16 mouse cellular contexts compared by ENCODE assay signal in genomic region chr12:108635501-108635900, GRCm38 (mm10).
DNase-seq lines count a peak whose midpoint lies in the region; ATAC-seq and TF ChIP-seq lines count a peak whose summit lies in the region.
"Had no signal": no experiment of that assay in that cellular context is flagged by ENCODE, and none has a peak within 500 bp of the region (broad histone marks: within the 10 kb centered on the region; RNA-seq: fewer than 3 reads in every experiment).

No protein-coding gene starts in this region.

- no peak overlapping the region for H3K9ac ChIP-seq in intestine, postnatal 0 days (ENCODE audit: low read depth, low read length)
- no peak overlapping the region for H3K9ac ChIP-seq in intestine, embryonic 16.5 days (ENCODE audit: low read depth, low read length)
- H3K9ac ChIP-seq in liver, embryonic 14.5 days (replicated peaks), result no peak overlapping the region
- H3K9ac ChIP-seq: embryonic facial prominence, embryonic 12.5 days; forebrain, embryonic 15.5 days; heart, embryonic 15.5 days had no signal

- no peak for TF ChIP-seq EP300 in liver, embryonic 14.5 days (IDR thresholded peaks at IDR 0.05; ENCODE audit: low read depth)

- no peak overlapping the region for H3K4me3 ChIP-seq in intestine, postnatal 0 days (ENCODE audit: low read depth, low read length)
- no peak overlapping the region for H3K4me3 ChIP-seq in intestine, embryonic 16.5 days (ENCODE audit: low read length)
- peak overlapping the region; percentile 4 to 44; a peak in 2 of 4 replicates for H3K4me3 ChIP-seq in liver, embryonic 14.5 days (ENCODE audit: insufficient read depth in 1 of 2, low read depth in 2 of 2, low read length in 2 of 2)
- H3K4me3 ChIP-seq in midbrain, embryonic 10.5 days, result no peak overlapping the region
- H3K4me3 ChIP-seq: embryonic facial prominence, embryonic 12.5 days; forebrain, embryonic 15.5 days; heart, embryonic 15.5 days had no signal

- TF ChIP-seq CTCF in intestine, postnatal 0 days (IDR thresholded peaks at IDR 0.05; ENCODE audit: low read depth), result no peak
- TF ChIP-seq CTCF in liver, embryonic 14.5 days (IDR thresholded peaks at IDR 0.05; ENCODE audit: low read depth), result no peak

- no peaks in the 10 kb centered on the region for H3K27me3 ChIP-seq in intestine, postnatal 0 days (replicated peaks; ENCODE audit: control insufficient read depth, insufficient read depth, low read length)
- H3K27me3 ChIP-seq in intestine, embryonic 16.5 days (replicated peaks; ENCODE audit: control insufficient read depth, insufficient read depth, low read length), result no peaks in the 10 kb centered on the region
- no peaks in the 10 kb centered on the region for H3K27me3 ChIP-seq in liver, embryonic 14.5 days (ENCODE audit: control insufficient read depth, insufficient read depth, low read length)
- no peaks in the 10 kb centered on the region for H3K27me3 ChIP-seq in splenic B cell, adult 2 months (ENCODE audit: control insufficient read depth, insufficient read depth, low read length, poor library complexity, severe bottlenecking)
- H3K27me3 ChIP-seq in midbrain, embryonic 10.5 days (ENCODE audit: low read depth, poor library complexity, severe bottlenecking), result no peaks in the 10 kb centered on the region
- H3K27me3 ChIP-seq: embryonic facial prominence, embryonic 12.5 days; forebrain, embryonic 15.5 days; heart, embryonic 15.5 days had no signal

- no peak for DNase-seq in liver, embryonic 14.5 days (ENCODE audit: low read depth in 3 of 3, low spot score in 3 of 3)
- DNase-seq in splenic B cell, adult 2 months (ENCODE audit: low read depth, low spot score), result peak; percentile 64
- no peak for DNase-seq in embryo, embryonic 11 days
- no peak for DNase-seq in midbrain, embryonic 10.5 days (ENCODE audit: low spot score)
- DNase-seq in adrenal gland, postnatal 14 days, result no peak
- DNase-seq: adrenal gland, adult 8-10 months; cerebellum, adult 11 months; gastrocnemius, postnatal 25 days; right cerebral cortex, postnatal 25 days had no signal

- H3K36me3 ChIP-seq in intestine, postnatal 0 days (ENCODE audit: control insufficient read depth, insufficient read depth), result no peaks in the 10 kb centered on the region
- no peaks in the 10 kb centered on the region; the same call in 1 of the 2 replicates for H3K36me3 ChIP-seq in intestine, embryonic 16.5 days (ENCODE audit: control insufficient read depth, insufficient read depth, low read length)
- H3K36me3 ChIP-seq in liver, embryonic 14.5 days (replicated peaks; ENCODE audit: control insufficient read depth, insufficient read depth, low read depth), result no peaks in the 10 kb centered on the region
- H3K36me3 ChIP-seq in splenic B cell, adult 2 months (ENCODE audit: control insufficient read depth, insufficient read depth, low read length, poor library complexity, severe bottlenecking), result peaks cover 2% of the 10 kb centered on the region; the same call in 1 of the 2 replicates
- peaks cover 29% of the 10 kb centered on the region for H3K36me3 ChIP-seq in midbrain, embryonic 10.5 days
- H3K36me3 ChIP-seq: forebrain, embryonic 15.5 days; heart, embryonic 15.5 days had no signal

- no peaks in the 10 kb centered on the region for H3K9me3 ChIP-seq in intestine, postnatal 0 days (ENCODE audit: control insufficient read depth)
- H3K9me3 ChIP-seq in intestine, embryonic 16.5 days (ENCODE audit: control insufficient read depth, low read length), result no peaks in the 10 kb centered on the region
- no peaks in the 10 kb centered on the region for H3K9me3 ChIP-seq in liver, embryonic 14.5 days (ENCODE audit: control insufficient read depth, low read length)
- no peaks in the 10 kb centered on the region for H3K9me3 ChIP-seq in midbrain, embryonic 10.5 days (replicated peaks)
- H3K9me3 ChIP-seq: embryonic facial prominence, embryonic 12.5 days; forebrain, embryonic 15.5 days; heart, embryonic 15.5 days had no signal

- WGBS in intestine, postnatal 0 days, result 84% methylated on average over 4 of the region's 4 CpGs
- 92% methylated on average over 4 of the region's 4 CpGs for WGBS in intestine, embryonic 16.5 days
- WGBS in liver, embryonic 14.5 days (ENCODE audit: insufficient replicate concordance), result 23% methylated on average over 4 of the region's 4 CpGs
- WGBS in midbrain, embryonic 10.5 days, result 93% methylated on average over 4 of the region's 4 CpGs

- ATAC-seq in intestine, postnatal 0 days, result no peak
- ATAC-seq in intestine, embryonic 16.5 days, result no peak
- peak; percentile 62 for ATAC-seq in CD4-positive, CD25-positive, alpha-beta regulatory T cell, adult 4 months
- ATAC-seq in liver, embryonic 14.5 days (ENCODE audit: insufficient read depth), result no peak
- ATAC-seq: forebrain, embryonic 15.5 days; hindbrain, postnatal 0 days had no signal

- H3K4me1 ChIP-seq in intestine, postnatal 0 days (replicated peaks; ENCODE audit: control insufficient read depth, insufficient read depth, low read length), result no peaks in the 10 kb centered on the region
- peaks cover 4% of the 10 kb centered on the region; the same call in 1 of the 2 replicates for H3K4me1 ChIP-seq in intestine, embryonic 16.5 days (ENCODE audit: control insufficient read depth, insufficient read depth, low read length)
- peaks cover 11 to 35% of the 10 kb centered on the region in 2 experiments for H3K4me1 ChIP-seq in liver, embryonic 14.5 days (replicated peaks; ENCODE audit: control insufficient read depth in 2 of 2, insufficient read depth in 2 of 2, low read length in 1 of 2)
- H3K4me1 ChIP-seq in midbrain, embryonic 10.5 days, result peaks cover 8% of the 10 kb centered on the region
- H3K4me1 ChIP-seq: embryonic facial prominence, embryonic 12.5 days; forebrain, embryonic 15.5 days had no signal

- 0 out of 2 replicates have a peak overlapping the region, but pooled peaks have one; percentile 3 for H3K4me2 ChIP-seq in intestine, postnatal 0 days (replicated peaks; ENCODE audit: low read depth)
- no peak overlapping the region for H3K4me2 ChIP-seq in intestine, embryonic 16.5 days (ENCODE audit: low read depth, low read length)
- H3K4me2 ChIP-seq in liver, embryonic 14.5 days (ENCODE audit: low read depth), result no peak overlapping the region
- H3K4me2 ChIP-seq: embryonic facial prominence, embryonic 12.5 days; forebrain, embryonic 15.5 days; heart, embryonic 15.5 days had no signal

- H3K27ac ChIP-seq in intestine, postnatal 0 days (ENCODE audit: low read depth, low read length), result no peak overlapping the region; the same call in 1 of the 2 replicates
- H3K27ac ChIP-seq in intestine, embryonic 16.5 days (ENCODE audit: low read length), result no peak overlapping the region
- H3K27ac ChIP-seq in liver, embryonic 14.5 days, result no peak overlapping the region
- H3K27ac ChIP-seq in midbrain, embryonic 10.5 days (replicated peaks), result no peak overlapping the region
- H3K27ac ChIP-seq: embryonic facial prominence, embryonic 12.5 days; forebrain, embryonic 15.5 days; hindbrain, postnatal 0 days had no signal

Comparison
In these comparisons a context has a peak if more than half of its experiments do, and no peak if none do; other contexts are left out.
1. H3K4me3 ChIP-seq: peak in liver, embryonic 14.5 days (2 of 2); none in intestine, postnatal 0 days (single experiment), intestine, embryonic 16.5 days (single experiment) and midbrain, embryonic 10.5 days (single experiment).